Mouse (Mus musculus): ENCODE measurements at regions not wholly inside any gene's neighbourhood (a gene's known extent, or its start where the extent isn't known, plus 50 kb on each side); places are given as distances from the start of the nearest gene placed in this dataset.

DNA sequence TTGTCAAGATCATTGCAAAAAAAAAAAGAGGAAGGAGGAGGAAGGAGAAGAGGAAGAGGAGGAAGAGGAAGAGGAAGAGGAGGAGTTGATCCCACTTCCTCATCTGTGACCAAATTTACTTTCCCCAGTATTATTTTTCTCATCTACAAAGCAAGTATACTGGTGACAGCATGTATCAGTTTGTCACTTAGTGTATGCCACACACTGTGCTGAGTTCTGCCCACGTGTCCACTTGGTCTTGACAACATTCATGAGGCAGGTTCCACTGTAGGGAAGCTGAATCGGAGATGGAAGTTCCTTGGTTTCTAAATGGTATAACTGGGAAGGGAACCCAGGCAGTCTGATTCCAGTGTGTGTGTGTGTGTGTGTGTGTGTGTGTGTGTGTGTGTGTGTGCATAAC lies 122.3 kb upstream of the Hs3st2 start:
- no peak for TF ChIP-seq POLR2A (IDR thresholded peaks at IDR 0.05; ENCODE audit: borderline replicate concordance, extremely low read depth, insufficient read depth, insufficient read length, poor library complexity, severe bottlenecking)
- no peak for DNase-seq (ENCODE audit: low read depth)

DNA sequence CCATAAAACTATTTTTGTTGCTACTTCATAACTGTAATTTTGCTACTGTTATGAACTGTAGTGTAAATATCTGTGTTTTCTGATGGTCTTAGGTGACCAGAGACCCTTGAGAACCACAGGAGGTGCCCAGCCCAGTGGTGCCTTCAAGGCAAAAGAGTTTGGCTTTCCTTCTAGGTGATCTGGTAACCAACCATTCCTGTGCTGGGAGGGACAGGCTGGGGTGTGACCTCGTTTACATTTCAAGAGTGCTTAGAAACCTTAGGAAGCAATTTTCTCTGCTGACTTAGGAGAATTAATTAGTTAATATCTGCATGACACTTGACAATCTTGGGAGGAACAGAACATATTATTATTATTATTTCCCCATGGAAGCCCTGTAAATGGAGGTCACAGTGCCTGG lies 111.1 kb upstream of the Hs3st2 start:
- no peak for DNase-seq (ENCODE audit: low read depth)
- TF ChIP-seq CTCF (IDR thresholded peaks at IDR 0.05; ENCODE audit: borderline replicate concordance, extremely low read depth, insufficient read depth, insufficient read length) (no peak), POLR2A (IDR thresholded peaks at IDR 0.05; ENCODE audit: borderline replicate concordance, extremely low read depth, insufficient read depth, insufficient read length, poor library complexity, severe bottlenecking) (no peak)

DNA sequence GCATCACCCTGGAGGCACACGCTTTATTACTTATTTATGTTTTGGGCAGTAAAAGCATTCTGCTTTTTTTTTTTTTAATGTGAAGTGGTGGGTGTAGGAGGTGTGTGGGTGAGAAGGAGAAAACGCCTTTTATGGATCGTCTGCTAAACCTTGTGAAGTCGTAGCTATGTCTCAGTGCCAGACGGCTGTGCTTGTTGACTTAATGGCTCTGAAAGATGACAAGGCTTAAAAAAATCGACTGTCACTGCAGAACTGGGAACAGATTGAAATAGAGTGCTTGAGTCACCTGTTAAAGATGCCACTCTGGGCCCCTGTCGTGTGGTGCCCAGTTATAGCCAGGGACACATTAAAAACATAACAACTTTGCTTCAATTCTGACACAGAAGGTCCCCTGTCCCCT lies 109.5 kb upstream of the Hs3st2 start:
- DNase-seq (ENCODE audit: low read depth) = peak; percentile 11
- TF ChIP-seq POLR2A (IDR thresholded peaks at IDR 0.05; ENCODE audit: borderline replicate concordance, extremely low read depth, insufficient read depth, insufficient read length, poor library complexity, severe bottlenecking) (no peak), CTCF (IDR thresholded peaks at IDR 0.05; ENCODE audit: borderline replicate concordance, extremely low read depth, insufficient read depth, insufficient read length) (no peak)

DNA sequence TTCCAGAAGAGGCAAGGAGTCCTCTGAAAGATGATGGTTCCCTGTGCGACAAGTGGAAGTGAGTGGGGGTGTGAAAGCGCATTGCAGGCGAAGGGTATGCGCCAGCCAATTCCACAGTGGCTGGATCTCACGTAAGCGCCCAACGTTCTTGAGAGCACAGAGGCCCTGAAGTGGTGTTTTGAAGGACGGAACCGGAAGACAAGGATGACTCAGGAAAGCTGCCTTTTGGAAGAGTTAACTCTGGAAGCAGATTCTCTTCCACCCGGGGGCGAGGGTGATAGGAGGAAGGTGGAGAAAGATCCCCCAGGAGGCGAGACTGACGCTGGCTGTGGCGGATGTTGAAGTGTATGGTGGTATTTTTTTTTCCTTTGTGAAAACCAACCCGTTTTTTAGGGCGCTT lies 101.9 kb upstream of the Hs3st2 start:
- TF ChIP-seq CTCF (IDR thresholded peaks at IDR 0.05; ENCODE audit: borderline replicate concordance, extremely low read depth, insufficient read depth, insufficient read length) = no peak
- TF ChIP-seq POLR2A (IDR thresholded peaks at IDR 0.05; ENCODE audit: borderline replicate concordance, extremely low read depth, insufficient read depth, insufficient read length, poor library complexity, severe bottlenecking) = no peak
- DNase-seq (ENCODE audit: low read depth) = no peak

DNA sequence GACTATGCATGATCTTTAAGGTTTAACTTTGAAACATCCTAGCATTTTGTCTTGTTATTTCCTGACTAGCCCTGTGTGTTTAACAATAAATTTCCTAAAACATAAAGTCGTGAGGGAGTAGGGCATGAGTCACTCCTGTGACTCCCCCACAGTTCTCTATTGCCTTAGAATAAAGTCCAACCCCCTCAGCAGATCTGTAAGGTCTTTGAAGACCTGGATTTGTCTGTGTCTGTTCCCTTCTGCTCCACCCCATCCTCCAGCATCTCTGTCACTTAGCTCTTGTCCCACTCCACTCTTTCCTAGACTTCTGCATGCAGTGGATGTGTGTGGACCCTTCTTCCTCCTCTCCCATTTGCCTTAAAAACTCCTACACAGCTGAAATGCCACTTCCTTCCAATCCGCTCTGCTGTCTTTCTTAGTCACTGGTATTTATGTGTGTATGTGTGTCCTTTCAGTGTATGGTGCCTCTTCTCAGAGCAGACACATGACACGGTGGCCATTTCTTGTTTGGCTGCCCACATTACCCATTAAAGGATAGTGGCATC lies 95.4 kb upstream of the Hs3st2 start:
- DNase-seq (ENCODE audit: low read depth) = no peak
- TF ChIP-seq CTCF (IDR thresholded peaks at IDR 0.05; ENCODE audit: borderline replicate concordance, extremely low read depth, insufficient read depth, insufficient read length) (no peak), POLR2A (IDR thresholded peaks at IDR 0.05; ENCODE audit: borderline replicate concordance, extremely low read depth, insufficient read depth, insufficient read length, poor library complexity, severe bottlenecking) (no peak)

DNA sequence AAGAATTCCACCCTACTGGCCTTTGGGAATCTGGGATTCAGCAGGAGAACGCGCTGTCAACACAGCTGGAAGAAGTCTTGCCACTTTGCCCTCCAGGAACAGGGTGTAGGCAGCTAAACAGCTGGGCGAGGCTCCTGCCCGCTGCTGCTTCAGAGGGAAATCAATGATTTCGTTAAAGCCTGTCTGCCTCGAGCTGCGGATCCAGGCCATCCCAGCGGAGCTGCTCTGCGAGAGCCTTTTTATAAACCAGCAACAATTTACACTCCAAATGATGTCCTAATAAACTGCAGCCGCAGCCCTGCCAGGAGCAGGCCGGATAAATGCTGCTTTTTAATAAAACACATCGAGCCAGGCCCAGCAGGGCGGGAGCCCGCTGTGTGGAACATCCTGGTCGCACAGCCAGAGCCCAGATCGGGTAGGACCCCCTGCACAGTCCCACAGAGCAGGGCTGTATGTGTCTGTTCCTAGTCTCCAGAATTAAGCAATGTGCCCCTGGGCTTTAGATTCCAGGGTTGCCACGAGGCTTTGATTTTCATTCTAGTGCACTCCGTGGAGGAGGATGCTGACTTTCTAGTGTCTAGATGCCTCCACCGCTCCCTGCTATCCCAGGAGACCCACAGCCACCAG lies 78.6 kb upstream of the Hs3st2 start:
- DNase-seq (ENCODE audit: low read depth) = peak; percentile 68
- TF ChIP-seq CTCF (IDR thresholded peaks at IDR 0.05; ENCODE audit: borderline replicate concordance, extremely low read depth, insufficient read depth, insufficient read length) (no peak), POLR2A (IDR thresholded peaks at IDR 0.05; ENCODE audit: borderline replicate concordance, extremely low read depth, insufficient read depth, insufficient read length, poor library complexity, severe bottlenecking) (no peak)

DNA sequence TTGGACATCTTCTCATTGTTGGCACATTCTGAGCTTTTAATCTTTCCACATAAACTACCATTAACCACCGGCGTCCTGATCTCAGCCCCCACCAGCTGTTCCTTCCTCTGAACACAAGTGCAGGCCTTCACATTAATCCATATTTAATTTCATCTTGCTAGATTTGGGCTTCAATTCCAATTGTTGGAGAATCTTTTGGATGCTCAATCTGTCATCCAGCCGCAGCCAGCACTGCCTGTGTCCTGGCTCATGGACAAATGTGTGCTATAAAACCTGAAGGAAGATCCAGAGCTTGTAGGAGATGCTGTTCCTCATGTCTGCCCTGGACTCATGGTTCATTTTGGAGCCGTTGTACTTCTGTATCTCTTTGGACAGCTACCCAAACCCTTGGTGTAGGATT lies 77.1 kb upstream of the Hs3st2 start:
- no peak for DNase-seq (ENCODE audit: low read depth)
- TF ChIP-seq POLR2A (IDR thresholded peaks at IDR 0.05; ENCODE audit: borderline replicate concordance, extremely low read depth, insufficient read depth, insufficient read length, poor library complexity, severe bottlenecking) (no peak), CTCF (IDR thresholded peaks at IDR 0.05; ENCODE audit: borderline replicate concordance, extremely low read depth, insufficient read depth, insufficient read length) (no peak)

DNA sequence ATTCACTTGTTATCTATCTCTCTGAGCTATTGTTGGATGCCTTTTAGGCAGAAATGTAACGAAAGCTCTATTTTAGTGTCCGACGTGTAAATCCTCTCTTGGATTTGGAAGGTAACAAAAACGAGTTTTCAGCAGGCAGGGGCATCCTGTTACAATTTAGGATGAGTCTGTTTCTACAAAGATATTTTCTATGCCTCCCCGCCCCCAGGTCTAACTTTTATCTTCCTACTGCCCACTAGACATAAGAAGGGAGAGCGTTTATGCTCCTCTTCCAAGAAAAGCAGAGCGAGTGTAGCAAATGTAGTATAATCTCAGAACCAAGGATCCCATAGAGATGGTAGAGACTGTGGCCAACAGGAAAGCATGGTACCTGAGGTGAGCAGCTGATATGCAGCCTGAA lies 62.4 kb upstream of the Hs3st2 start:
- TF ChIP-seq POLR2A (IDR thresholded peaks at IDR 0.05; ENCODE audit: borderline replicate concordance, extremely low read depth, insufficient read depth, insufficient read length, poor library complexity, severe bottlenecking) (no peak), CTCF (IDR thresholded peaks at IDR 0.05; ENCODE audit: borderline replicate concordance, extremely low read depth, insufficient read depth, insufficient read length) (no peak)
- no peak for DNase-seq (ENCODE audit: low read depth)

DNA sequence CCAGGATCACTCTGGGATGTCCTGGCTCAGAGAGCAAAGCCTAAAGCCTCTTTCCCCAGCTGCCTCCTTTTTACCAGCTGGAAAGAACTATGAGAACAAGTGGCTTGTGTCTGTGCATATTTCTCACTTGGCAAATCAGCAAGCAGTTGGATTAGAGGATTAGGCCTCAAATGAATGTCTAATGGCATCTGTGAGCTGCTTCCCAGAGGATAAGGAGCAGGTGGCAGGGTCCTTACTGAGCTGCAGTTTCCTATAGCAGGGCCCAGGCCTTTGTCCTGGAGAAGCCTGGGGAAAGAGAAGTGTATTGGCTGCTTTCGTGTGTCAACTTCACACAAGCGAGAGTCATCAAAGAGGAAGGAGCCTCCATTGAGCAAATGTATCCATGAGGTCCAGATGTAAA lies 59.1 kb upstream of the Hs3st2 start:
- TF ChIP-seq CTCF (IDR thresholded peaks at IDR 0.05; ENCODE audit: borderline replicate concordance, extremely low read depth, insufficient read depth, insufficient read length) (no peak), POLR2A (IDR thresholded peaks at IDR 0.05; ENCODE audit: borderline replicate concordance, extremely low read depth, insufficient read depth, insufficient read length, poor library complexity, severe bottlenecking) (no peak)
- DNase-seq (ENCODE audit: low read depth) = peak; percentile 73

DNA sequence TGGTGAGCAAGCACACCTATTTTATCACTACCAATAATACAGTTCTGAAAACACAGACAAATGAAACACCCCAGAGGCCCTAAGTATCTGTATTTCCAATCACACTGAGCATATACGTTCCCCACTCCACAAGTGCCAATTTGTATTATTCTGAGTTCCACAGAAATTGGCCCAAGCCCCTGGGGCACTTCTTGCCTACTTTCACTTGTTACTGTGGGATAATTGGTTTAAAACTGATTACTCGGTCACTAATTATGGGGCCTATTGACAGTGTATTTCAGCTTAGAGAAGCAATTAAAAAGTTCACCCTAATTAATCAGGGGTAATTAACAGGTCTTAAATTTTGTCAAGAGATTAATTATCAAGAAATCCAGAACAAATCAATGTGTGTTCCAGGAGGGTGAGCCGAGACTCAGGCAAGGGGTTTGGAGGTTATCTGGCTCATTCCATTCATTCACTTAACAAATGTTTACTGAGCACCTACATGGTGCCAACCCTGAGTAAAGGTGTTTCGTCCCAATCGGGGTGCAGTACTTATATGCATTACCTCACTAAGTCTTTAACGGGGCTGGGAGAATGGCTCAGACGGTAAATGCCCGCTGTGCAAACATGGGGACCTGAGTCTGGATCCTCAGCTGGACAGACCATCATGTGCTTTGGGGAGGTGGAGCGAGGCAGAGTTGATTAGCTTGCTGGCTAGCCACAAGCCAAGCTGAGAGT lies 56.1 kb upstream of the Hs3st2 start:
- TF ChIP-seq POLR2A (IDR thresholded peaks at IDR 0.05; ENCODE audit: borderline replicate concordance, extremely low read depth, insufficient read depth, insufficient read length, poor library complexity, severe bottlenecking) (no peak), CTCF (IDR thresholded peaks at IDR 0.05; ENCODE audit: borderline replicate concordance, extremely low read depth, insufficient read depth, insufficient read length) (no peak)
- peak; percentile 86 for DNase-seq (ENCODE audit: low read depth)

DNA sequence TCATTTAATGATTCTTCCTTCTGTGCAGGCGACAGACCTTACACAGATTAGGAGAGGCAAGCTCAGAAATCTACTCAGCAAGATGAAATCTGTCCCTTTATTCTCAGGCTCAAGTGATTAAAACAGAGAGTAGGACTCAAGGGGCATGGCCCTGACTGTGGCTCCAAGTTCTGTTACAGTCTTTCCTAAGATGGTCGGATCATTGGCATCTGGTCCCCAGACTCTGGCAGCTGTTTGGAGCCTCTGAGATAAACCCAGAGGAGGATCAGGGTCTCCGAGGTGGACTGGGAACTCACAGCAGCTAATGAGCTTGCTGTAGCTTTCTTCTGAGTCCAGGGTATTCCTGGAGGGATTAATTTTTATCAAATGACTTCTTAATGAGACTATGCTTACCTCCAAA lies 51.7 kb upstream of the Hs3st2 start:
- no peak for TF ChIP-seq POLR2A (IDR thresholded peaks at IDR 0.05; ENCODE audit: borderline replicate concordance, extremely low read depth, insufficient read depth, insufficient read length, poor library complexity, severe bottlenecking)
- no peak for TF ChIP-seq CTCF (IDR thresholded peaks at IDR 0.05; ENCODE audit: borderline replicate concordance, extremely low read depth, insufficient read depth, insufficient read length)
- DNase-seq (ENCODE audit: low read depth) = peak; percentile 10

Measured in brain, embryonic 14.5 days (tissue).